Comparison of ENCODE assay signal across 8 mouse cellular contexts in genomic region chr3:58526408-58526737, GRCm38 (mm10). TPM values are rescaled to one million over a fixed set of nuclear protein-coding genes. Genes with fewer than 3 reads are reported as not detected.
DNase-seq lines count a peak whose midpoint lies in the region; ATAC-seq and TF ChIP-seq lines count a peak whose summit lies in the region.

No protein-coding gene starts in this region.

- peak overlapping the region; percentile 73 for H3K9ac ChIP-seq in liver, embryonic 12.5 days

- 10% methylated on average over 4 of the region's 4 CpGs for WGBS in heart, embryonic 10.5 days
- 7% methylated on average over 4 of the region's 4 CpGs for WGBS in liver, embryonic 12.5 days (ENCODE audit: insufficient replicate concordance)

- peak overlapping the region; percentile 60 for H3ac ChIP-seq in C2C12 (ENCODE audit: control insufficient read depth, insufficient read length, low read depth)

- no peak for DNase-seq in heart, embryonic 10.5 days (ENCODE audit: low spot score)
- DNase-seq in heart, postnatal 14 days: no peak
- no peak for DNase-seq in right cerebral cortex, postnatal 4 days
- no peak for DNase-seq in layer of hippocampus, adult 18-20 months (ENCODE audit: low spot score in 2 of 2)
- DNase-seq in right cerebral cortex, postnatal 10 days (ENCODE audit: low spot score in 2 of 2): no peak

- H3K9me3 ChIP-seq in heart, embryonic 10.5 days: no peaks in the 10 kb centered on the region
- no peaks in the 10 kb centered on the region for H3K9me3 ChIP-seq in liver, embryonic 12.5 days (replicated peaks)

- H3K4me2 ChIP-seq in liver, embryonic 12.5 days: peak overlapping the region; percentile 88

- peaks cover 4% of the 10 kb centered on the region; the same call in 1 of the 2 replicates for H3K4me1 ChIP-seq in heart, embryonic 10.5 days
- no peaks in the 10 kb centered on the region; the same call in 1 of the 2 replicates for H3K4me1 ChIP-seq in embryonic fibroblast, embryonic 13.5 days (ENCODE audit: control insufficient read depth, insufficient read depth, low read length)
- H3K4me1 ChIP-seq in liver, embryonic 12.5 days: peaks cover 27% of the 10 kb centered on the region

- no peak for TF ChIP-seq POLR2A in embryonic fibroblast, embryonic 13.5 days (IDR thresholded peaks at IDR 0.05; ENCODE audit: low read depth, low read length)

- no peaks in the 10 kb centered on the region for H3K27me3 ChIP-seq in heart, embryonic 10.5 days (ENCODE audit: insufficient read depth, poor library complexity, severe bottlenecking)
- H3K27me3 ChIP-seq in C2C12 (ENCODE audit: control insufficient read depth, insufficient read depth, insufficient read length): no peaks in the 10 kb centered on the region
- H3K27me3 ChIP-seq in liver, embryonic 12.5 days (replicated peaks): no peaks in the 10 kb centered on the region

- peak overlapping the region; percentile 99 for H3K27ac ChIP-seq in heart, embryonic 10.5 days
- H3K27ac ChIP-seq in embryonic fibroblast, embryonic 13.5 days (ENCODE audit: insufficient read depth, low read length): no peak overlapping the region
- H3K27ac ChIP-seq in liver, embryonic 12.5 days: peak overlapping the region; percentile 86

- TF ChIP-seq CTCF in C2C12 (IDR thresholded peaks at IDR 0.05; ENCODE audit: control insufficient read depth, insufficient read depth, insufficient read length): no peak
- TF ChIP-seq CTCF in embryonic fibroblast, embryonic 13.5 days (IDR thresholded peaks at IDR 0.05; ENCODE audit: borderline replicate concordance, insufficient read depth, low read length): no peak

- H3K79me2 ChIP-seq in C2C12 (ENCODE audit: control insufficient read depth, insufficient read depth): peaks cover 76% of the 10 kb centered on the region

- ATAC-seq in liver, embryonic 12.5 days: no peak

- intact Hi-C loops in heart, postnatal 14 days (cut with DNase I): loop anchor here (5.0 kb wide), 1 partner anchor 51 kb away; the partner anchor contains the start of gene Selenot

- peaks cover 48% of the 10 kb centered on the region for H3K79me3 ChIP-seq in C2C12 (ENCODE audit: low read depth)

- peak overlapping the region; percentile 100 for H3K4me3 ChIP-seq in heart, embryonic 10.5 days
- peak overlapping the region; percentile 87 for H3K4me3 ChIP-seq in C2C12 (ENCODE audit: insufficient read depth, poor library complexity, severe bottlenecking)
- peak overlapping the region; percentile 92 for H3K4me3 ChIP-seq in embryonic fibroblast, embryonic 13.5 days (ENCODE audit: insufficient read depth, low read length)
- peak overlapping the region; percentile 79 for H3K4me3 ChIP-seq in liver, embryonic 12.5 days

- H3K36me3 ChIP-seq in heart, embryonic 10.5 days: peaks cover 29% of the 10 kb centered on the region
- H3K36me3 ChIP-seq in C2C12 (ENCODE audit: control insufficient read depth, insufficient read depth): peaks cover 35% of the 10 kb centered on the region
- peaks cover 31% of the 10 kb centered on the region for H3K36me3 ChIP-seq in liver, embryonic 12.5 days

TF ChIP-seq in C2C12, 6 proteins besides CTCF, POLR2A, EP300 and RAD21:
- TF ChIP-seq FOSL1 (IDR thresholded peaks at IDR 0.05; ENCODE audit: insufficient read depth, low read length, poor library complexity, severe bottlenecking): no peak
- TF ChIP-seq MAX (IDR thresholded peaks at IDR 0.05): no peak
- no peak for TF ChIP-seq MYOG (IDR thresholded peaks at IDR 0.05; ENCODE audit: control insufficient read depth, extremely low read depth, insufficient read length)
- no peak for TF ChIP-seq CEBPB (IDR thresholded peaks at IDR 0.05; ENCODE audit: low read depth)
- TF ChIP-seq USF1 (IDR thresholded peaks at IDR 0.05; ENCODE audit: low read depth): no peak
- TF ChIP-seq MYOD1 (IDR thresholded peaks at IDR 0.05; ENCODE audit: control insufficient read depth, insufficient read length, low read depth): no peak

RNA-seq across cellular contexts. Expression of gene Serp1, which starts 0.7 kb away (rescaled TPM):
- polyA plus RNA-seq in heart, embryonic 10.5 days (2016; fragmentation: Nextera tagmentation; extraction: Ambion mirVana): 121 and 141 TPM in 2 replicates
- total RNA-seq in heart, postnatal 14 days (2021): 10 to 100 TPM; 15.8 to 17.5 TPM
- polyA plus RNA-seq in C2C12 (2012; fragmentation: generic; extraction: Trizol): 41.4 TPM
- polyA plus RNA-seq in embryonic fibroblast, embryonic 13.5 days (2011; ENCODE audit: insufficient read length, low read depth, missing spikeins): 105 and 131 TPM in 2 replicates
- 121 and 123 TPM in 2 replicates for polyA plus RNA-seq in liver, embryonic 12.5 days (2016; fragmentation: Nextera tagmentation; extraction: Ambion mirVana)
- total RNA-seq in layer of hippocampus, adult 18-20 months (2021): 10 to 100 TPM; 21.8 to 22.5 TPM

RNA-seq across cellular contexts. Expression of gene Eif2a, which starts 0.8 kb away (rescaled TPM):
- 45.2 and 47.5 TPM in 2 replicates for polyA plus RNA-seq in heart, embryonic 10.5 days (2016; fragmentation: Nextera tagmentation; extraction: Ambion mirVana)
- total RNA-seq in heart, postnatal 14 days (2021): 10 to 100 TPM; 36.4 to 42.7 TPM
- polyA plus RNA-seq in C2C12 (2012; fragmentation: generic; extraction: Trizol): 16.1 TPM
- 85.3 and 107 TPM in 2 replicates for polyA plus RNA-seq in embryonic fibroblast, embryonic 13.5 days (2011; ENCODE audit: insufficient read length, low read depth, missing spikeins)
- 40.0 and 41.1 TPM in 2 replicates for polyA plus RNA-seq in liver, embryonic 12.5 days (2016; fragmentation: Nextera tagmentation; extraction: Ambion mirVana)
- 10 to 100 TPM; 44.1 to 48.3 TPM for total RNA-seq in layer of hippocampus, adult 18-20 months (2021)

RNA-seq across cellular contexts. Expression of gene Selenot, which starts 50.1 kb away (rescaled TPM):
- 15.5 and 17.1 TPM in 2 replicates for polyA plus RNA-seq in heart, embryonic 10.5 days (2016; fragmentation: Nextera tagmentation; extraction: Ambion mirVana)
- 100 to 1,000 TPM; 113 to 117 TPM for total RNA-seq in heart, postnatal 14 days (2021)
- polyA plus RNA-seq in C2C12 (2012; fragmentation: generic; extraction: Trizol): 35.2 TPM
- 126 and 130 TPM in 2 replicates for polyA plus RNA-seq in embryonic fibroblast, embryonic 13.5 days (2011; ENCODE audit: insufficient read length, low read depth, missing spikeins)
- 15.3 and 17.0 TPM in 2 replicates for polyA plus RNA-seq in liver, embryonic 12.5 days (2016; fragmentation: Nextera tagmentation; extraction: Ambion mirVana)
- 100 to 1,000 TPM; 146 to 147 TPM for total RNA-seq in layer of hippocampus, adult 18-20 months (2021)
